Mouse (Mus musculus) small intestine, adult 2 months (tissue): ENCODE data around the gene Ldlrad2.

Experiments used
- CTCF ChIP-seq: fragments of 200-500 bp; IDR thresholded peaks from 2 replicates; pipeline ENCODE4 v1.5.1; 2012; ENCODE audit warnings: low read depth, mild to moderate bottlenecking, control low read depth, inconsistent platforms, low read length, moderate library complexity, mixed read lengths; ENCODE audit not compliant: insufficient replicate concordance, insufficient read length; ENCODE audit errors: extremely low read depth
- POLR2A ChIP-seq: fragments of 200-500 bp; IDR thresholded peaks from 2 replicates; pipeline ENCODE4 v1.6.1; 2012; ENCODE audit warnings: low read depth, mild to moderate bottlenecking, control low read depth, inconsistent platforms, low read length, moderate library complexity

- TF ChIP-seq CTCF, result no peak
- TF ChIP-seq POLR2A, result no peak
Measured at GRCm38 (mm10) chr4:137579789-137580188, 5.4 kb upstream of the Ldlrad2 start.
